Mouse (Mus musculus) limb, embryonic 14.5 days (tissue): ENCODE results near the gene Cr2. TPM values are rescaled to one million over a fixed set of nuclear protein-coding genes. Genes with fewer than 3 reads are reported as not detected.

Experiments used
- ATAC-seq: fragments of 200-750 bp; cut with Nextera tagmentation; 2 replicates; pipeline ENCODE4 v1.8.0; 2017; ENCODE audit warnings: low read depth, moderate number of reproducible peaks, moderate TSS enrichment; ENCODE audit not compliant: low FRiP score
- DNase-seq: peaks from one replicate; pipeline ENCODE4 v3.0.0-alpha.2; 2015; ENCODE audit warnings: low spot score
- H3K27ac ChIP-seq: fragments of 300-500 bp; sonication (generic); replicated peaks from 2 replicates; pipeline ENCODE4 v1.5.1; 2014; ENCODE audit warnings: low read depth, mild to moderate bottlenecking, low read length, moderate library complexity, mixed read lengths
- H3K27me3 ChIP-seq: fragments of 300-500 bp; sonication (generic); 2 replicates; pipeline ENCODE4 v1.6.1; 2014; ENCODE audit warnings: low read length, mixed read lengths; ENCODE audit not compliant: control insufficient read depth, insufficient read depth
- H3K36me3 ChIP-seq: fragments of 300-500 bp; sonication (generic); 2 replicates; pipeline ENCODE4 v1.6.1; 2014; ENCODE audit warnings: mild to moderate bottlenecking, low read length, moderate library complexity, mixed read lengths; ENCODE audit not compliant: control insufficient read depth, insufficient read depth
- H3K4me1 ChIP-seq: fragments of 300-500 bp; sonication (generic); 2 replicates; pipeline ENCODE4 v1.6.1; 2014; ENCODE audit warnings: antibody characterized with exemption, low read length, mixed read lengths; ENCODE audit not compliant: control insufficient read depth, insufficient read depth
- H3K4me2 ChIP-seq: fragments of 300-500 bp; sonication (generic); replicated peaks from 2 replicates; pipeline ENCODE4 v1.6.1; 2014; ENCODE audit warnings: low read depth, mild to moderate bottlenecking, low read length, moderate library complexity; ENCODE audit not compliant: severe bottlenecking
- H3K4me3 ChIP-seq: fragments of 300-500 bp; sonication (generic); replicated peaks from 2 replicates; pipeline ENCODE4 v1.5.1; 2014; ENCODE audit warnings: low read length
- H3K9ac ChIP-seq: fragments of 300-500 bp; sonication (generic); 2 replicates; pipeline ENCODE4 v1.6.1; 2014; ENCODE audit warnings: mild to moderate bottlenecking, low read depth, low read length, moderate library complexity; ENCODE audit not compliant: severe bottlenecking
- H3K9me3 ChIP-seq: fragments of 300-500 bp; sonication (generic); 2 replicates; pipeline ENCODE4 v1.6.1; 2016; ENCODE audit warnings: low read length; ENCODE audit not compliant: control insufficient read depth
- POLR2A ChIP-seq: fragments of 200-500 bp; IDR thresholded peaks from 2 replicates; pipeline ENCODE4 v1.8.0; 2012; ENCODE audit warnings: inconsistent platforms, mild to moderate bottlenecking, moderate library complexity, borderline replicate concordance; ENCODE audit not compliant: insufficient read depth, insufficient read length; ENCODE audit errors: extremely low read depth
- WGBS: fragments of 180-500 bp; shearing (Covaris S2); extraction: QIAGEN DNeasy Blood & Tissue Kit; methylation state at CpG from one replicate; pipeline ENCODE4 v1.1.7; 2014; 5-methylcytosine and 5-hydroxymethylcytosine counted together
- polyA plus RNA-seq, 2 experiments: library from polyadenylated mRNA; depleted of rRNA in 1 of 2; stranded (reverse) in 1 of 2; unstranded in 1 of 2; fragments of >200 nt; fragmentation: Nextera tagmentation in 1 of 2; extraction: Ambion mirVana in 1 of 2; gene quantifications; 2 replicates each; pipeline versions ENCODE4 v1.2.1 to v1.2.3; 2012 to 2014

The Cr2 gene
- polyA plus RNA-seq, 2 experiments = 0.19 TPM; not detected in 1

DNA sequence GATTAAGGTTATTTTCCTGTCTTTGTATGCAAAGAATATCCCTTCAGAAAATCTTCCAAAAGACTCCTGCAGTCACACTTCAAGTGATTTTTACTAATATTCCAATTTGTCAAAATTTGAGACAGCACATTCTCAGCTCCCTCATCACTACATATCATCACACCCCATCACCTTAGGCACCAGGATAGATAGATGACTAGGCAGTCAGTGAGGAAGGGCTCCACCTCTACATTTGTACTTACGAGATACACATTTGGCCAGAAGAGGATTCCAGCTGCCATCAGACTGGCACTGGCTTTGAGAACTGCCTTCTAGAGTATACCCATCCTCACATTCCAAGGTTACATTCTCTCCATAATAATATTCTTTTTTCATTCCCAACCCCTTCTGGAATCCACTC, 62.1 kb downstream of the Cr2 start:
- WGBS = 89% methylated on average over 1 of the region's 1 CpGs
- H3K27me3 ChIP-seq = no peaks in the 10 kb centered on the region
- H3K9me3 ChIP-seq = no peaks in the 10 kb centered on the region
- H3K27ac ChIP-seq = no peak overlapping the region
- H3K4me3 ChIP-seq = no peak overlapping the region
- DNase-seq (no peak), ATAC-seq (no peak)
- TF ChIP-seq POLR2A = no peak
- no peak overlapping the region for H3K4me2 ChIP-seq
- H3K4me1 ChIP-seq = no peaks in the 10 kb centered on the region
- peaks cover 50% of the 10 kb centered on the region for H3K36me3 ChIP-seq
- H3K9ac ChIP-seq = no peak overlapping the region

DNA sequence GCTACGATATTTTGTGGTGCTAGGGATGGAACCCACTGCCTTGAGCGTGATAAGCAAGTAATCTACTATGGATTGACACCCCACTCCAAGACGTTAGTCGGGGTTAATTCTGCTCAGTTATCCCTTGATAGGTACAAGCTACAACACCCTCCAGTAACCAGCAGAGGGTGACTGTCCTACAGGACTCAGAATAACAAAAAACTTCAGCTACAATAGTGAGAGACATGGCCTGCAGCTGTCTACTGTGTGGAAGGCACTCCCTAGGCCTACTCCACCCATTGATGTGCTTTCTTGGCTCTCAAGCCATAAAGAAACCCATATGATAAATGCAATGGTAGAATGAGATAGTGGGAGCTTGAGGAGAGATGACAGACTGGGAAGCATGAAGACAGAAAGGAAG, 62.9 kb downstream of the Cr2 start:
- ATAC-seq (no peak), DNase-seq (no peak)
- Histone ChIP-seq H3K9ac (no peak overlapping the region), H3K4me2 (no peak overlapping the region), H3K36me3 (peaks cover 51% of the 10 kb centered on the region), H3K4me1 (no peaks in the 10 kb centered on the region), H3K27ac (no peak overlapping the region), H3K4me3 (no peak overlapping the region), H3K27me3 (no peaks in the 10 kb centered on the region), H3K9me3 (no peaks in the 10 kb centered on the region)
- TF ChIP-seq POLR2A = no peak
- 90% methylated on average over 4 of the region's 4 CpGs for WGBS

GRCm38 (mm10) chr1:195100693-195101092, 75.8 kb downstream of the Cr2 start:
- H3K27ac ChIP-seq = no peak overlapping the region
- H3K4me2 ChIP-seq = no peak overlapping the region
- DNase-seq (no peak), ATAC-seq (no peak)
- no peaks in the 10 kb centered on the region for H3K27me3 ChIP-seq
- no peak overlapping the region for H3K4me3 ChIP-seq
- no peak overlapping the region for H3K9ac ChIP-seq
- TF ChIP-seq POLR2A = no peak
- WGBS = 49% methylated on average over 4 of the region's 4 CpGs
- H3K36me3 ChIP-seq = peaks cover 33% of the 10 kb centered on the region
- no peaks in the 10 kb centered on the region for H3K9me3 ChIP-seq
- no peaks in the 10 kb centered on the region for H3K4me1 ChIP-seq

GRCm38 (mm10) chr1:195098004-195098403, 78.5 kb downstream of the Cr2 start:
- ATAC-seq (no peak), DNase-seq (no peak)
- WGBS = 87% methylated on average over 1 of the region's 1 CpGs
- H3K9me3 ChIP-seq = no peaks in the 10 kb centered on the region
- no peak overlapping the region for H3K9ac ChIP-seq
- H3K27me3 ChIP-seq = no peaks in the 10 kb centered on the region
- no peak overlapping the region for H3K4me2 ChIP-seq
- H3K36me3 ChIP-seq = peaks cover 17% of the 10 kb centered on the region
- no peak for TF ChIP-seq POLR2A
- H3K4me3 ChIP-seq = no peak overlapping the region
- no peaks in the 10 kb centered on the region for H3K4me1 ChIP-seq
- H3K27ac ChIP-seq = no peak overlapping the region

DNA sequence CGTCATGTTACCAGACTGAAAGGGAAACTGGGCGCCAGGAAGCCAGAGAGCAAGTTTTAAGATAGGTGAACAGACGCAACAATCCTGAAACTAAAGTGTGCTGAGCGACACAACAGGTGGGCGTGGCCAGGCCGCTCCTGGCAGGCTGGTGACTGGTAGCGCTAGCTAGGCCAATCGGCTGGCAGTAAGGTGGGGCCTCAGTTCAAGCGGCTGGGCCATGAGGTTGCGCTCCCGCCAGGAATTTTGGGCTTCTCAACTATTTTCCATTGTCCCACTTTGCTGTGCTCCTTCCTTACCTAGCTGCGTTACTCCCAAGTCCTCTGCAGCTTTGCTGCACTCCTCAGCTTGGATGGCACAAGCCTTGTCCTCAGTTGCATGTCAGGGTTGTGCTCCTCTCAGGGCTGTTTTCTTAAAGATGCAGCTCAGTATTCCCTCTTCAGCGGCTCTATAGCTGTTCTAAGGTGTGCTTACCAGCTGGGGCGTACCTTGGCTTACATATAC, 84.2 kb downstream of the Cr2 start, which contains the start of gene Cd46:
TSS of gene Cd46 (minus strand) at position 30 of the 501 bp plus-strand sequence.
- no peak within 1 kb of the TSS for H3K27ac ChIP-seq
- no peak for TF ChIP-seq POLR2A
- H3K4me1 ChIP-seq = peaks cover 4% of the 10 kb centered on the region; the same call in 1 of the 2 replicates
- H3K4me2 ChIP-seq = peak within 1 kb of the TSS; percentile 73
- ATAC-seq (peak; percentile 93), DNase-seq (peak; percentile 75)
- H3K4me3 ChIP-seq = peak within 1 kb of the TSS; percentile 37
- H3K9ac ChIP-seq = peak within 1 kb of the TSS; percentile 51
- H3K27me3 ChIP-seq = no peaks in the 10 kb centered on the region
- WGBS = 5% methylated on average over 14 of the region's 14 CpGs
- no peaks in the 10 kb centered on the region for H3K9me3 ChIP-seq
- H3K36me3 ChIP-seq = peaks cover 4% of the 10 kb centered on the region; the same call in 1 of the 2 replicates
